Mouse (Mus musculus): ENCODE results near the gene Pebp1. TPM values are rescaled to one million over a fixed set of nuclear protein-coding genes. Genes with fewer than 3 reads are reported as not detected.

Pebp1 gene
- total RNA-seq, 2 experiments from 2014 or later = 762 to 788 TPM

DNA sequence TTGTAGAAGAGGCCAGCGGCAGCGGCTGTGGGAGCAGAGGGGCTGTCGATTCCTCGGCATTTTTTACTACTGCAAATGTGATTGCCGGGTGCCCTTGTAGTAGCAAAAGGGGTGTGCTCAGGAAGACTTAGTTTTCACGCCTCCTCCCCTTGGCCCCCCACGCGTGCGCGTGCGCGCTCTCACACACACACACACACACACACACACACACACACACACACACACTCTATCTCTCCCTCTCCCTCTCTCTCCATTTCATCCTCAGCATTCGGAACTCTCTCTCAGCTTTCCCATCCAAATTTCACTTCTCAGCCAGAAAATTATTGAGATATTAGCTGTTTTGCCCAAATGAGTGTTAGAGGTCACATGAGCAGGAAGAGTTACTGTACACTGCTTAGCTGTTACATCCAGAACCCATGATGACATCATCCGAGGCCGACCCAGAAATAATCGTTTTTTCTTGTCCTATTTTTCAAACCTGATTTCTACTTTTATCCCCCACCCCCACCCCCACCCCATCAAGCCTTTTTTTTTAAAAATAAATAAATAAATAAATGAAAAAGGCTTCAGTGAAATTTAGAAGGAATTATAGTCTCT is 45.4 kb downstream of the Pebp1 start:
- peak; percentile 67 to 75 for DNase-seq (ENCODE audit: low spot score in 2 of 2)

DNA sequence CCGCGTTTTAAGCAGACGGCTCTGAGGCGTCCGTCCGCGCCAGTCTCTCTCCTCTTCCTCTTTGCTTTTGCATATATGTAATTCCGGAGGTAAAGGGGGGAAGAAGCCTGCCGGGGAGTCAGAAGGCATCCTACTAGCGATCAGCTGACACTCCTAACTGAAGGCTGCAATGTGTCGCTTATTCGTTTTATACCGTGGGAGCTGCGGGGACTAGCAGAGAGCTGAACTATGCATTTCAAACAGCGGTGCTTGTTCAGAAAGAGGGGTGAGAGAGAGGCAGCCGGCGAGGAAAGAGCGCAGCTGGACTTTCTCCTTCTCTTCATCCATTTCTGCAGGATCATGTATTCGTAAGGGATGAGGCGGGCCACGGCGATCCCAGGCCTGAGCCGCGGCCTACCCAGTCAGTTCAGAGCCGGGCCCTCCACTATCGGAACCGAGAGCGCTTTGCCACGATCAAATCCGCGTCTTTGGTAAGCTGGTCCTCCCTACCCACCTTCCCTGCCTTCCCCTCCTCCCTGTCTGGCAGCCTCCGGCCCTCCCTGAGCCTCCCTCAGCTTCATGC is 46.6 kb downstream of the Pebp1 start:
- DNase-seq (ENCODE audit: low spot score in 2 of 2) = peak; percentile 60 to 65

DNA sequence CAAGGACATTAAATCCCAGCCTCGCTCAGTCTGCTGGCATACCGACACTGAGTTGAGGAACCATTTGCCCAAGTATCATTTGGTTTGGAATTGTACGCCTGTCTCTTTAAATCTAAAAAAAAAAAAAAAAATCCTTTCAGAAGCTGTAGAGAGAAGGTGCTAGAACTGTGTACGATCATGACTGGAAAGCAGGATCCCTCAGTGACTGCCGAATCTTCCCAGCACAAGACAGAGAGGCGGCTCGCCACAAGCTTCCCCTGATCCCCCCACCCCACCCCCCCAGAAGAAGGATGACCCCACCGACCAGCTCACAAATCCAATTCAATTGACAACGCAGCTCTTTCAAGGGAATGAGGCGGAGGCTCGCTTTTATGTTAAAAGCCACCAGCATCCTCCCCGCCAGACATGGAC is 47.1 kb downstream of the Pebp1 start:
- DNase-seq (ENCODE audit: low spot score in 2 of 2) = peak in 1 of 2 experiments; percentile 53

DNA sequence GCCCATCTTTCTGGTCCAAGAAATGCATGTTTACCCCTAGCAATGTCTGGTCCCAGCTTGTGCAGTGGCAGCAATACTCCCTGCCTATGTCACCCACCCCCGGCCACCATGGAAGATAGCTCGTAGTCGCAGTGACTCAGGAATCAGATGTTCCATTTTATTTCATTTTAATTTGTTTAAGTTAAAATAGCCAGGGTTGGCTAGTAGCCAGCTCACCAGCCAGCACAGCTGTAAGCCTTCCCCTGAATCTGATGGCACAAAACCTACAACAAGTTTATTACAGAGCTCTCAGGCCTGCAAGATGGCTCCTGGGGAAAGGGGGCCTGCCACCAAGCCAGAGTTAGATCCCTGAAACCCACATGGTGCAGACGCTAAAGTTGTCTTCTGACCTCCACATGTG is 48.3 kb downstream of the Pebp1 start:
- no peak for DNase-seq (ENCODE audit: low spot score in 2 of 2)

DNA sequence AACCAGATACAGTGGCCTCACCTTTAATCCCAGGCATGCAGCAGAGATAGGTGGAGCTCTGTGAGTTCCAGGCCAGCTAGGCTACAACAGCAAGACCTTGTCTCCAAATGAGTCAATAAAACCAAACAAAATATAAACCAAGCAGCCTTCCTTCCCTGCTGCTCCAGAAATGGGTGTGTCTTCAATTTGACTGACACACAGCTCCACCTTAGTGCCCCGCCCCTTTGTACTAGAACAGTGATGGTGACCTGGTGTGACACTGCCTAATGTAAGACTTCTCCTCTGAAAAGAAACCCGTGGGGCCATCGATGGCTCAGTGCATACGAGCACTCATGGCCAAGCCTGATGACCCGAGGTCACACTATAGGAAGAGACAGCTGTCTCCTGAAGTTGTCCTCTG is 50.9 kb downstream of the Pebp1 start:
- no peak for DNase-seq (ENCODE audit: low spot score in 2 of 2)

Other genes starting within 250 kb of the Pebp1 start
- 100 to 1,000 TPM in 1 of 2 experiments, 10 to 100 TPM in 1; 96.6 to 110 TPM for gene Suds3, start 171.5 kb downstream of the Pebp1 start, total RNA-seq (2021)
- gene Taok3, start 167.5 kb downstream of the Pebp1 start, total RNA-seq (2021) = 10 to 100 TPM; 58.2 to 58.9 TPM
- 1 to 10 TPM; 3.4 to 6.2 TPM for gene Vsig10, start 31.5 kb upstream of the Pebp1 start, total RNA-seq (2021)
- gene Wsb2, start 69.7 kb upstream of the Pebp1 start, total RNA-seq (2021) = 100 to 1,000 TPM; 376 to 378 TPM
- 10 to 100 TPM; 20.3 to 21.0 TPM for gene Rfc5, start 101.4 kb upstream of the Pebp1 start, total RNA-seq (2021)
- gene Ksr2, start 126.4 kb upstream of the Pebp1 start, total RNA-seq (2021) = 10 to 100 TPM; 34.7 to 35.9 TPM